Mouse (Mus musculus): Measurements from ENCODE around the gene Fsd1. TPM values are rescaled to one million over a fixed set of nuclear protein-coding genes. Genes with fewer than 3 reads are reported as not detected.

Gene Fsd1
- polyA plus RNA-seq, 1 experiment from 2014 or later: 179 TPM

- no peaks in the 10 kb centered on the region for H3K36me3 ChIP-seq (ENCODE audit: control insufficient read depth, insufficient read depth)
- ATAC-seq: no peak
- H3K27me3 ChIP-seq (replicated peaks; ENCODE audit: control insufficient read depth, insufficient read depth, low read length): no peaks in the 10 kb centered on the region; the same call in 1 of the 2 replicates
- 87% methylated on average over 6 of the region's 6 CpGs for WGBS
- no peaks in the 10 kb centered on the region for H3K9me3 ChIP-seq (ENCODE audit: control insufficient read depth, low read length)
- H3K4me3 ChIP-seq (replicated peaks; ENCODE audit: low read length): no peak within 1 kb of the TSS
- H3K4me1 ChIP-seq (replicated peaks; ENCODE audit: control insufficient read depth, insufficient read depth, low read length): peaks cover 6% of the 10 kb centered on the region
- H3K4me2 ChIP-seq (ENCODE audit: low read length): no peak within 1 kb of the TSS
- H3K9ac ChIP-seq (replicated peaks; ENCODE audit: low read depth, low read length): no peak within 1 kb of the TSS
- H3K27ac ChIP-seq (ENCODE audit: low read length): no peak within 1 kb of the TSS
Observed at GRCm38 (mm10) chr17:55952447-55953027, 33.8 kb upstream of the Fsd1 start, which contains the start of gene Ebi3. Ebi3 (plus strand) TSS chr17:55952640.

GRCm38 (mm10) chr17:55953751-55954150 is 32.6 kb upstream of the Fsd1 start:
- H3K4me3 ChIP-seq (replicated peaks; ENCODE audit: low read length): no peak overlapping the region
- no peak overlapping the region for H3K9ac ChIP-seq (replicated peaks; ENCODE audit: low read depth, low read length)
- H3K4me2 ChIP-seq (ENCODE audit: low read length): no peak overlapping the region
- H3K27me3 ChIP-seq (replicated peaks; ENCODE audit: control insufficient read depth, insufficient read depth, low read length): no peaks in the 10 kb centered on the region; the same call in 1 of the 2 replicates
- 82% methylated on average over 6 of the region's 6 CpGs for WGBS
- peaks cover 12% of the 10 kb centered on the region for H3K4me1 ChIP-seq (replicated peaks; ENCODE audit: control insufficient read depth, insufficient read depth, low read length)
- no peaks in the 10 kb centered on the region for H3K9me3 ChIP-seq (ENCODE audit: control insufficient read depth, low read length)
- no peaks in the 10 kb centered on the region for H3K36me3 ChIP-seq (ENCODE audit: control insufficient read depth, insufficient read depth)
- ATAC-seq: no peak
- no peak overlapping the region for H3K27ac ChIP-seq (ENCODE audit: low read length)

GRCm38 (mm10) chr17:55954229-55954628 is 32.1 kb upstream of the Fsd1 start:
- no peak overlapping the region for H3K9ac ChIP-seq (replicated peaks; ENCODE audit: low read depth, low read length)
- no peaks in the 10 kb centered on the region for H3K9me3 ChIP-seq (ENCODE audit: control insufficient read depth, low read length)
- no peak overlapping the region for H3K4me2 ChIP-seq (ENCODE audit: low read length)
- no peak overlapping the region for H3K4me3 ChIP-seq (replicated peaks; ENCODE audit: low read length)
- no peaks in the 10 kb centered on the region for H3K36me3 ChIP-seq (ENCODE audit: control insufficient read depth, insufficient read depth)
- H3K4me1 ChIP-seq (replicated peaks; ENCODE audit: control insufficient read depth, insufficient read depth, low read length): peaks cover 12% of the 10 kb centered on the region
- WGBS: 39% methylated on average over 16 of the region's 16 CpGs
- H3K27me3 ChIP-seq (replicated peaks; ENCODE audit: control insufficient read depth, insufficient read depth, low read length): no peaks in the 10 kb centered on the region; the same call in 1 of the 2 replicates
- H3K27ac ChIP-seq (ENCODE audit: low read length): no peak overlapping the region
- ATAC-seq: no peak

- Histone ChIP-seq H3K4me1 (replicated peaks; ENCODE audit: control insufficient read depth, insufficient read depth, low read length) (peaks cover 21% of the 10 kb centered on the region), H3K9ac (replicated peaks; ENCODE audit: low read depth, low read length) (peak overlapping the region; percentile 64), H3K27me3 (replicated peaks; ENCODE audit: control insufficient read depth, insufficient read depth, low read length) (no peaks in the 10 kb centered on the region; the same call in 1 of the 2 replicates), H3K4me2 (ENCODE audit: low read length) (peak overlapping the region; percentile 76), H3K4me3 (replicated peaks; ENCODE audit: low read length) (peak overlapping the region; percentile 57), H3K9me3 (ENCODE audit: control insufficient read depth, low read length) (no peaks in the 10 kb centered on the region), H3K27ac (ENCODE audit: low read length) (no peak overlapping the region; the same call in 1 of the 2 replicates), H3K36me3 (ENCODE audit: control insufficient read depth, insufficient read depth) (no peaks in the 10 kb centered on the region)
- WGBS: under 1% methylated on average over 26 of the region's 26 CpGs
- peak; percentile 19 for ATAC-seq
Observed at GRCm38 (mm10) chr17:55956129-55956528, 30.2 kb upstream of the Fsd1 start.

GRCm38 (mm10) chr17:55956591-55956990 is 29.7 kb upstream of the Fsd1 start:
- peak overlapping the region; percentile 57 for H3K4me3 ChIP-seq (replicated peaks; ENCODE audit: low read length)
- H3K9ac ChIP-seq (replicated peaks; ENCODE audit: low read depth, low read length): peak overlapping the region; percentile 64; the same call in 1 of the 2 replicates
- no peak for ATAC-seq
- H3K9me3 ChIP-seq (ENCODE audit: control insufficient read depth, low read length): no peaks in the 10 kb centered on the region
- H3K4me1 ChIP-seq (replicated peaks; ENCODE audit: control insufficient read depth, insufficient read depth, low read length): peaks cover 21% of the 10 kb centered on the region
- peak overlapping the region; percentile 76 for H3K4me2 ChIP-seq (ENCODE audit: low read length)
- no peaks in the 10 kb centered on the region; the same call in 1 of the 2 replicates for H3K27me3 ChIP-seq (replicated peaks; ENCODE audit: control insufficient read depth, insufficient read depth, low read length)
- H3K27ac ChIP-seq (ENCODE audit: low read length): no peak overlapping the region
- no peaks in the 10 kb centered on the region for H3K36me3 ChIP-seq (ENCODE audit: control insufficient read depth, insufficient read depth)
- WGBS: 32% methylated on average over 6 of the region's 6 CpGs

GRCm38 (mm10) chr17:55957168-55957567 is 29.1 kb upstream of the Fsd1 start:
- Histone ChIP-seq H3K4me1 (replicated peaks; ENCODE audit: control insufficient read depth, insufficient read depth, low read length) (peaks cover 21% of the 10 kb centered on the region), H3K9me3 (ENCODE audit: control insufficient read depth, low read length) (no peaks in the 10 kb centered on the region), H3K4me2 (ENCODE audit: low read length) (peak overlapping the region; percentile 22), H3K27me3 (replicated peaks; ENCODE audit: control insufficient read depth, insufficient read depth, low read length) (no peaks in the 10 kb centered on the region; the same call in 1 of the 2 replicates), H3K36me3 (ENCODE audit: control insufficient read depth, insufficient read depth) (no peaks in the 10 kb centered on the region), H3K4me3 (replicated peaks; ENCODE audit: low read length) (no peak overlapping the region), H3K9ac (replicated peaks; ENCODE audit: low read depth, low read length) (no peak overlapping the region), H3K27ac (ENCODE audit: low read length) (no peak overlapping the region)
- 11% methylated on average over 9 of the region's 9 CpGs for WGBS
- ATAC-seq: no peak

GRCm38 (mm10) chr17:55957726-55958583 is 28.4 kb upstream of the Fsd1 start:
- 79% methylated on average over 13 of the region's 13 CpGs for WGBS
- H3K27ac ChIP-seq (ENCODE audit: low read length): no peak overlapping the region; the same call in 1 of the 2 replicates
- H3K36me3 ChIP-seq (ENCODE audit: control insufficient read depth, insufficient read depth): no peaks in the 10 kb centered on the region
- H3K9me3 ChIP-seq (ENCODE audit: control insufficient read depth, low read length): no peaks in the 10 kb centered on the region
- peak overlapping the region; percentile 61 for H3K4me2 ChIP-seq (ENCODE audit: low read length)
- peaks cover 21% of the 10 kb centered on the region for H3K4me1 ChIP-seq (replicated peaks; ENCODE audit: control insufficient read depth, insufficient read depth, low read length)
- no peak for ATAC-seq
- no peaks in the 10 kb centered on the region; the same call in 1 of the 2 replicates for H3K27me3 ChIP-seq (replicated peaks; ENCODE audit: control insufficient read depth, insufficient read depth, low read length)
- H3K4me3 ChIP-seq (replicated peaks; ENCODE audit: low read length): peak overlapping the region; percentile 55
- H3K9ac ChIP-seq (replicated peaks; ENCODE audit: low read depth, low read length): peak overlapping the region; percentile 64

- H3K27me3 ChIP-seq (replicated peaks; ENCODE audit: control insufficient read depth, insufficient read depth, low read length): no peaks in the 10 kb centered on the region; the same call in 1 of the 2 replicates
- peak overlapping the region; percentile 64 for H3K9ac ChIP-seq (replicated peaks; ENCODE audit: low read depth, low read length)
- H3K27ac ChIP-seq (ENCODE audit: low read length): peak overlapping the region; percentile 95
- ATAC-seq: no peak
- H3K36me3 ChIP-seq (ENCODE audit: control insufficient read depth, insufficient read depth): no peaks in the 10 kb centered on the region
- peak overlapping the region; percentile 61 for H3K4me2 ChIP-seq (ENCODE audit: low read length)
- peaks cover 21% of the 10 kb centered on the region for H3K4me1 ChIP-seq (replicated peaks; ENCODE audit: control insufficient read depth, insufficient read depth, low read length)
- 16% methylated on average over 2 of the region's 2 CpGs for WGBS
- no peaks in the 10 kb centered on the region for H3K9me3 ChIP-seq (ENCODE audit: control insufficient read depth, low read length)
- peak overlapping the region; percentile 55 for H3K4me3 ChIP-seq (replicated peaks; ENCODE audit: low read length)
Observed at GRCm38 (mm10) chr17:55958584-55958886, 27.8 kb upstream of the Fsd1 start.

GRCm38 (mm10) chr17:55958918-55959728 is 27.2 kb upstream of the Fsd1 start, which contains the start of gene Yju2:
Yju2 (plus strand) TSS chr17:55959099.
- peak; percentile 93 for ATAC-seq
- Histone ChIP-seq H3K9ac (replicated peaks; ENCODE audit: low read depth, low read length) (peak within 1 kb of the TSS; percentile 64), H3K36me3 (ENCODE audit: control insufficient read depth, insufficient read depth) (no peaks in the 10 kb centered on the region), H3K4me1 (replicated peaks; ENCODE audit: control insufficient read depth, insufficient read depth, low read length) (peaks cover 21% of the 10 kb centered on the region), H3K9me3 (ENCODE audit: control insufficient read depth, low read length) (no peaks in the 10 kb centered on the region), H3K4me3 (replicated peaks; ENCODE audit: low read length) (peak within 1 kb of the TSS; percentile 55), H3K27ac (ENCODE audit: low read length) (peak within 1 kb of the TSS; percentile 95), H3K27me3 (replicated peaks; ENCODE audit: control insufficient read depth, insufficient read depth, low read length) (no peaks in the 10 kb centered on the region; the same call in 1 of the 2 replicates), H3K4me2 (ENCODE audit: low read length) (peak within 1 kb of the TSS; percentile 61)
- under 1% methylated on average over 46 of the region's 46 CpGs for WGBS

Measured in forebrain, embryonic 16.5 days (tissue).